23 mouse cellular contexts compared by ENCODE assay signal in the genomic region with DNA sequence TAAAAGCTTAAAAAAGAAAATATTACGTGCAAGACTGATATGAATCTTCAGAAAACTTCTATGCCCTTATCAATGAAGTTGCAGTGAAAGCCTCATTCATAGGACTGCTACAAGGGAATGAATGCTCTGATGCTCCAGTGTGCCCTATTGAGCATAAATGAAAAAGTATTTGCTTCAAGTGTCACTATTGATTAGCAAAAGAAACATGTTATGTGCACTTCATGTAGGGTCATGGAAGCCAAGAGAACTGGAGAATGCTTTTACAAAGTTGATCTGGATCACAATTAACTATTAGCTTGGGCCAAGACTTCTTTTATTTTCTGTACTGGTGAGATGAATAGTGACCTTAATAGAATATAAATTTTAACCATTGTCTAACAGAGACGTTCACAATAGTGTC. TPM values are rescaled to one million over a fixed set of nuclear protein-coding genes. Genes with fewer than 3 reads are reported as not detected.
DNase-seq lines count a peak whose midpoint lies in the region; ATAC-seq lines count a peak whose summit lies in the region.
"Had no signal": no experiment of that assay in that cellular context is flagged by ENCODE, and none has a peak within 500 bp of the region (broad histone marks: within the 10 kb centered on the region; RNA-seq: fewer than 3 reads in every experiment).

No protein-coding gene starts in this region.

- no peak overlapping the region for H3K4me2 ChIP-seq in midbrain, embryonic 15.5 days

- WGBS in midbrain, embryonic 15.5 days: 86% methylated on average over 2 of the region's 2 CpGs

- intact Hi-C loops in left cerebral cortex, postnatal 14 days (cut with DNase I): no loop called here

- H3K27ac ChIP-seq in midbrain, embryonic 15.5 days: no peak overlapping the region

- no peaks in the 10 kb centered on the region for H3K4me1 ChIP-seq in midbrain, embryonic 15.5 days

- no peaks in the 10 kb centered on the region for H3K36me3 ChIP-seq in midbrain, embryonic 15.5 days (replicated peaks)
- H3K36me3 ChIP-seq: G1E had no signal

- ATAC-seq in midbrain, embryonic 15.5 days (replicated peaks): no peak
- ATAC-seq: activated CD4-positive, CD25-positive, alpha-beta regulatory T cell, adult 4 months; CD4-positive, CD25-positive, alpha-beta regulatory T cell, adult 4 months; Patski had no signal

- H3K4me3 ChIP-seq in midbrain, embryonic 15.5 days: no peak overlapping the region

- H3K9me3 ChIP-seq in midbrain, embryonic 15.5 days: no peaks in the 10 kb centered on the region
- H3K9me3 ChIP-seq: G1E had no signal

- no peak overlapping the region for H3K9ac ChIP-seq in midbrain, embryonic 15.5 days

- DNase-seq in Muller cell, postnatal 12 days (ENCODE audit: inconsistent ontology term): peak; percentile 51
- peak; percentile 69 for DNase-seq in retina, embryonic 14.5 days (ENCODE audit: low spot score)
- DNase-seq in retina, postnatal 1 day: peak; percentile 46
- no peak for DNase-seq in thymus, postnatal 4 days
- no peak for DNase-seq in left cerebral cortex, postnatal 14 days (ENCODE audit: low spot score in 2 of 2)
- DNase-seq: adrenal gland, adult 2 months; adrenal gland, adult 8-10 months; adrenal gland, postnatal 10 days; adrenal gland, postnatal 14 days; adrenal gland, postnatal 25 days; adrenal gland, postnatal 36 days; B cell, adult 2 months; cerebellum, adult 11 months; cerebellum, adult 11-12 months; cerebellum, adult 18-20 months; cerebellum, adult 2 months had no signal

- no peaks in the 10 kb centered on the region for H3K27me3 ChIP-seq in midbrain, embryonic 15.5 days (replicated peaks)
- H3K27me3 ChIP-seq: CH12.LX, Patski had no signal

RNA-seq across cellular contexts. Expression of a gene that starts 47.0 kb away (rescaled TPM):
- total RNA-seq in left cerebral cortex, postnatal 14 days (2021): 1 to 10 TPM; 4.1 to 8.6 TPM
- polyA plus RNA-seq in midbrain, embryonic 15.5 days (2015; fragmentation: Nextera tagmentation; extraction: Ambion mirVana): 6.9 and 7.5 TPM in 2 replicates
- total RNA-seq: CH12.LX, G1E, MEL had no signal
- polyA plus RNA-seq: activated CD4-positive, CD25-positive, alpha-beta regulatory T cell, adult 4 months; CD4-positive, CD25-positive, alpha-beta regulatory T cell, adult 4 months; G1E had no signal

Comparison
In these comparisons a context has a peak if more than half of its experiments do, and no peak if none do; other contexts are left out.
1. DNase-seq: peak in Muller cell, postnatal 12 days (single experiment), retina, embryonic 14.5 days (single experiment) and retina, postnatal 1 day (single experiment); none in thymus, postnatal 4 days (single experiment) and left cerebral cortex, postnatal 14 days (0 of 2).